Mouse (Mus musculus) ES-E14 (cell line): ENCODE results near the gene Wiz. TPM values are rescaled to one million over a fixed set of nuclear protein-coding genes. Genes with fewer than 3 reads are reported as not detected.

Experiments
- DNase-seq: peaks from one replicate; pipeline ENCODE4 v3.0.0-alpha.2; 2013; ENCODE audit warnings: low read depth, low spot score
- H3K27ac ChIP-seq: 2 replicates; pipeline ENCODE4 v1.5.1; 2012; ENCODE audit warnings: low read depth, mild to moderate bottlenecking, low read length, moderate library complexity, mixed read lengths; ENCODE audit not compliant: poor library complexity, insufficient read depth, severe bottlenecking
- H3K36me3 ChIP-seq: 2 replicates; pipeline ENCODE4 v1.6.1; 2012; ENCODE audit warnings: mild to moderate bottlenecking, low read length, moderate library complexity, mixed read lengths; ENCODE audit not compliant: control insufficient read depth, poor library complexity, insufficient read depth, severe bottlenecking
- H3K4me1 ChIP-seq, 2 experiments: fragments of 150-350 bp in 1 of 2; sonication (generic) in 1 of 2; 2 replicates each; pipeline ENCODE4 v1.6.1; 2012; ENCODE audit warnings: low read length in 2 of 2, mild to moderate bottlenecking in 1 of 2, mixed read lengths in 1 of 2; ENCODE audit not compliant: control insufficient read depth in 2 of 2, insufficient read depth in 2 of 2, poor library complexity in 1 of 2
- H3K4me3 ChIP-seq, 2 experiments: fragments of 150-350 bp in 1 of 2; sonication (generic) in 1 of 2; 2 replicates each; pipeline ENCODE4 v1.5.1; 2012; ENCODE audit warnings: low read length in 2 of 2, low read depth in 1 of 2, mild to moderate bottlenecking in 1 of 2, mixed read lengths in 1 of 2; ENCODE audit not compliant: insufficient read depth in 1 of 2, poor library complexity in 1 of 2, severe bottlenecking in 1 of 2
- H3K9ac ChIP-seq: 2 replicates; pipeline ENCODE4 v1.6.1; 2012; ENCODE audit warnings: low read depth, mild to moderate bottlenecking, low read length, mixed read lengths; ENCODE audit not compliant: poor library complexity, insufficient read depth, severe bottlenecking
- H3K9me3 ChIP-seq: fragments of 150-350 bp; sonication (generic); 2 replicates; pipeline ENCODE4 v1.6.1; 2012; ENCODE audit warnings: low read depth, mild to moderate bottlenecking, low read length; ENCODE audit not compliant: control insufficient read depth, insufficient read depth
- CHD2 ChIP-seq: IDR thresholded peaks from 2 replicates; pipeline ENCODE4 v1.6.1; 2014; ENCODE audit warnings: mild to moderate bottlenecking, low read depth, low read length, inconsistent platforms
- HCFC1 ChIP-seq: IDR thresholded peaks from 2 replicates; pipeline ENCODE4 v1.6.1; 2012; ENCODE audit warnings: low read length, inconsistent platforms, borderline replicate concordance; ENCODE audit not compliant: insufficient read depth
- MAFK ChIP-seq: IDR thresholded peaks from 2 replicates; pipeline ENCODE4 v1.6.1; 2014; ENCODE audit warnings: mild to moderate bottlenecking, low read depth, low read length, inconsistent platforms; ENCODE audit not compliant: insufficient read depth
- ZC3H11A ChIP-seq: IDR thresholded peaks from 2 replicates; pipeline ENCODE4 v1.6.1; 2012; ENCODE audit warnings: low read depth, mild to moderate bottlenecking, inconsistent platforms, low read length, borderline replicate concordance
- ZNF384 ChIP-seq: IDR thresholded peaks from 2 replicates; pipeline ENCODE4 v1.6.1; 2012; ENCODE audit warnings: low read depth, low read length, inconsistent platforms
- in situ Hi-C, 2 experiments: fragments of 600-800 bp; cut with MboI; formaldehyde crosslinking; loops; one replicate each; pipeline ENCODE4 v1.15.1; 2025; ENCODE audit warnings: low sequenced_read_pairs in 2 of 2, inconsistent platforms in 1 of 2; ENCODE audit not compliant: unreplicated experiment in 2 of 2
- total RNA-seq: library from RNA; depleted of rRNA; stranded (reverse); fragments of 300-350 nt; gene quantifications from 2 replicates; pipeline ENCODE4 v1.2.3, GENCODE M21; 2012

The Wiz gene
- total RNA-seq, 1 experiment, result 10.4 TPM

- Histone ChIP-seq H3K4me1 (no peaks in the 10 kb centered on the region), H3K36me3 (no peaks in the 10 kb centered on the region), H3K9ac (no peak overlapping the region), H3K4me3 (no peak overlapping the region), H3K27ac (no peak overlapping the region), H3K9me3 (no peaks in the 10 kb centered on the region)
- no peak for TF ChIP-seq ZNF384
- no peak for TF ChIP-seq ZC3H11A
- no peak for TF ChIP-seq HCFC1
- no peak for TF ChIP-seq CHD2
- no peak for TF ChIP-seq MAFK
- in situ Hi-C loops, result no loop called here
- no peak for DNase-seq
Measured at GRCm38 (mm10) chr17:32402011-32402778, 13.0 kb upstream of the Wiz start.

DNA sequence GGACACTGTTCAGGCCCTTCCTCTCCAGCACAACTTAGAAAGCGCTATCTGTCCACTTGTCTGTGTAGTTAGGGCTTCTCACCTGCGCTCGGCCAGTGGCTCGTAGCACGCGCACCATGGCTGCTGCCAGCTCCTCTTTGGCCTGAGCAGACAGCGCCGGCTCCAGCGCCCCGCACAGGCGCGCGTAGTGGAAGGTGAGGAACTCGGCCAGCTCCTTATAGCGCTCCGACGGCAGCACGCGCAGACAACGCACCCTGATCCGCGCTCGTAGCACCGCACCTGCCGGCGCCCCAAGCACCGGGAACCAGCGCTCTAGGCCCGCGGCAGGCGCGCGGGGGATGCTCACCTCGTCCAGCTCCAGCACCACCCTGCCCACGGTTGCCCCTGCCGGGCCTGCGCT lies 7.0 kb upstream of the Wiz start:
- Histone ChIP-seq H3K36me3 (no peaks in the 10 kb centered on the region), H3K4me1 (no peaks in the 10 kb centered on the region), H3K4me3 (peak overlapping the region; percentile 51 to 58), H3K9ac (peak overlapping the region; percentile 23), H3K9me3 (no peaks in the 10 kb centered on the region), H3K27ac (no peak overlapping the region)
- TF ChIP-seq ZNF384 (no peak), CHD2 (no peak), HCFC1 (no peak), ZC3H11A (no peak), MAFK (no peak)
- in situ Hi-C loops, result no loop called here
- DNase-seq, result no peak

DNA sequence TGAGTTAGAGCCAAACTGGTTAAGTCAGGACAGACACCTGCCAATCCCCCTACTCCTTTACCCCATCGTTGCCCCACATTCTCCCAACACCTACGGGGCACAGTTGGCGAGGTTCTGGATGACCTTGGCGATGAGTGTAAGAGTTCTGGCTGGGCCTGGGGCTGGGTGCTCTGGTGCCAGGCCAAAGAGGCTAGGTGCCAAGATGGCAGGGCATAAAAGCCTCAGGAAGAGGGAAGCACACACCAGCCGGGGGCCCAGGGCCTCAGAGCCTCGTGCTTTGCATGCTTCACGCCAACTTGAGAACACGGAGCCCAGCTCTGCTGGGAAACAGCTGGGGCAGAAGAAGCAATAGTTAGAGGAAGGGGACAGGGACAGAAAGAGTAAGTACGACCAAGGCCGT lies 4.7 kb upstream of the Wiz start:
- Histone ChIP-seq H3K36me3 (no peaks in the 10 kb centered on the region), H3K9ac (no peak overlapping the region), H3K4me1 (no peaks in the 10 kb centered on the region; a peak in 1 of 4 replicates), H3K4me3 (no peak overlapping the region), H3K27ac (no peak overlapping the region), H3K9me3 (no peaks in the 10 kb centered on the region)
- TF ChIP-seq ZNF384 (no peak), ZC3H11A (no peak), MAFK (no peak), CHD2 (no peak), HCFC1 (no peak)
- no peak for DNase-seq
- in situ Hi-C loops, result no loop called here

GRCm38 (mm10) chr17:32388370-32389100 lies 704 bp downstream of the Wiz start:
- no peaks in the 10 kb centered on the region for H3K36me3 ChIP-seq
- TF ChIP-seq MAFK, result no peak
- TF ChIP-seq CHD2, result no peak
- no peak for TF ChIP-seq ZNF384
- no peak for TF ChIP-seq ZC3H11A
- H3K27ac ChIP-seq, result no peak overlapping the region
- peak overlapping the region; percentile 72 for H3K9ac ChIP-seq
- no peaks in the 10 kb centered on the region for H3K9me3 ChIP-seq
- no peak for DNase-seq
- peaks cover 0 to 4% of the 10 kb centered on the region in 2 experiments; a peak in 3 of 4 replicates for H3K4me1 ChIP-seq
- peak overlapping the region; percentile 94 to 96 for H3K4me3 ChIP-seq
- in situ Hi-C loops, result no loop called here
